Mouse (Mus musculus): Measurements from ENCODE around the gene Fmnl2.

Fmnl2 gene

DNA sequence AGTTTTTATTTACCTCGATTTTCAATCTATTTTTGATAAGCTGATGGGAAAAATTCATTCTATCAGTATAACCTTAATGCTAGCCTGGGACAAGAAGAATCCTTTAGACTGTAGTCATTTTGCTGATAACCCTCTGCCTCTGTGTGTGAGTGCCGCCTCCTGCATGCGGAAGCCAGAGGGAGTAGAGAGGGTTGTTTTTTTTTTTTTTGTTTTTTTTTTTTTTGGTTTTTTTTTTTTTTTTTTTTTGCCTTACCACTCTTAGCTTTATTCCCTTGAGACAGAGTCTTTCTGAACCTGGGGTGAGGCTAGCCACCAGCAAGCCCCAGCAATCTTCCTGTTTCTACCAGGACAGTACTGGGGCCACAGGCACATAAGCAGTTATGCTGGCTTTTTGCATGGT lies 124.8 kb downstream of the Fmnl2 start:
- no peak for DNase-seq (ENCODE audit: extremely low read depth, low read depth, low spot score)

DNA sequence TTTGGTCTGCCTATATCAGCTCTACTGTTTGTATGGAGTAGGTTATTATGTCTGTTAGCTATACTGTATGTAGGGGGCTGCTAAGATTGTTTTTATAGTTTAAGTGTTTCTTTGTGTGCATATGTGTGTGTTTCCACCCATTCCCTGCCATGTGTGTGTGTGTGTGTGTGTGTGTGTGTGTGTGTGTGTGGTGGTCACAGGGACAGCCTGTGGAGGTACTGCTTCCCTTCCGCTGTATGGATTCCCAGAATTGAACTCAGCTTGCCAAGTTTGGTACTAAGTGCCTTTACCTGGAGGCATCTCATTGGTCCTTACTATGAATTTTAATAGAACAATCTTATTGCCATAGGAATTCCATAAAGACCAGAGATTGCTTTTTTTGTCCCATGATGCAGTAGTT lies 126.9 kb downstream of the Fmnl2 start:
- DNase-seq (ENCODE audit: extremely low read depth, low read depth, low spot score) = no peak

DNA sequence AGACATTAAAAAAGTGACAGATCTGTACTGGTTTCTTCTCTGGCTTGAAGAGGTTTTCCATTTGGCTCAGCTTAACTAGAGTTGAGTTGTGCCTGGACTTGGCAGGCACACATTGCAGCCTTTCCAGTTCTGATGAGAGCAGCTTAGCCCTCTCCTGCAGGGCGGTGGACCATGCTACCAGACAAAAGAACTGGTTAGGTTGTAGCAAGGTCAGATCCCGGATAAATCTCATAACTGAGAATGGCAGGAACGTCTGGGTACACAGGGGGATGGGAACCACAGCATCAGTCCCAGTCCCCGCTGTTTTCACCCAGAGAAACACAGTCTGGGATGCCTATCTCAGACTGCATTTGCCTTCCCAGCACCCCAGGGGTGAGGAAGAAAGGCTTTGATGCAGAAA lies 127.5 kb downstream of the Fmnl2 start:
- no peak for DNase-seq (ENCODE audit: extremely low read depth, low read depth, low spot score)

DNA sequence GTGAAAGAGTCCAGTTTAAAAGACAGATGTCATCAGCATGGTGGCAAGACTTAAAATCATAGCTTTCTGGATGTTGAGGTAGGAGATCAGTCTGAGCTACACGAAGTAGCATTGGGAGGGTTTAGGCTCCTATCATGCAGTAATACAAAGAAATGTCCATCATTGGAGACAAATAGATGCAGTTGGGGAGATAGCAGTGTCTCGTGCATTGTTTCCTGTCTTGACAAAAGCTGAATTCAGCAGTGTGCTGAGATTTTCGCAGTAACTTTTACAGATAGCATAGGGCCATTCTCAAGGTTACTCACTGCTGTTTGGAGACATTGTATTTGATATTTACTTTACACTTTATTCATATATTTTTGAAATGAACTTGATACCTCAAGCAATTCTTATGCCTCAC lies 128.7 kb downstream of the Fmnl2 start:
- no peak for DNase-seq (ENCODE audit: extremely low read depth, low read depth, low spot score)

DNA sequence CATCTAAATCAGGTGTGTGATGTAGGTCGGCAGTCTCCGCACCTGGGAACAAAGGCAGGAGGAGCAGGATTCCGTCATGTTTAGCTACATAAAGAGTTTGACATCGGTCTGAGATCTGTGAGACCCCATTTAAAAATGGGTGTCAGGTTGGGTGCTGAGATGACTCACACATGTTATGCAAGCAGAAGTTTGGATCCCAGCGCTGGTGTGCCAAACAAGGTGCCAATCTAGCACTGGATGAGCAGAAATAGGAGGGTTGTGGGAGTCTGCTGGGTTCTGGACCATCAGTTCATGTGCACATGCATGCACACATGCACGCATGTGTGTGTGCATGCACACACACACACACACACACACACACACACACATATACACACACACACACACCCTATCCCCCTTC lies 129.4 kb downstream of the Fmnl2 start:
- no peak for DNase-seq (ENCODE audit: extremely low read depth, low read depth, low spot score)

DNA sequence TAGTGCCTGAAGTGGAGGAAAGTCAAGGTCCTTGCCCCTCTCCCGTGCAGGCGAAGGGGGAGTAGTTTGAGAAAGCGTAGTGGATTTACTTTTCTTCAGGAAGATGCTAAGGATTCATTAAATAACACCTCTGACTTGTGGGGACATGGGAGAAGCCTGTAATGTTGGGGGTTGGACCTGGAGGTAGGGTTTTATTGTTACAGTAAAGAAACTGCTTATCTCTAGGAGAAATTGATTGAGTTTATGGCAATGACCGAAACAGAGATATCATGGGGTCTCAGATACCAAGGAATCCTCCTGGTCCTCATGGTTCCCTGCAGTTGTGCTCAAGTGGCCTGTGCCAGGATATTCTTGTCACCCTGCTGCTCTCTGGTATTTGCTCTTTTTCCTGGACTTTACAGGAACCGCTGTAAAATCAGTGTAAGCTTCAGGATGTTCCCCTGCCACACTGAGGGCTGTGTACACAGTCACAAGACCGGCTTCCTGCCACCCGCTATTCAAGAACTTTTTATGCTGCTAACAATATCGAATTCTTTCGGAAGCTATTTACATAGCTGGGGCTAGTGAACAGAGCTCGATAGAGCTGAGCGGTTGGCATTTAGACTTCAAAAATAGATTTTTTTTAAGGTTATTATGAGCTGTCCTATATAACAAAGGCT lies 130.1 kb downstream of the Fmnl2 start:
- no peak for DNase-seq (ENCODE audit: extremely low read depth, low read depth, low spot score)

DNA sequence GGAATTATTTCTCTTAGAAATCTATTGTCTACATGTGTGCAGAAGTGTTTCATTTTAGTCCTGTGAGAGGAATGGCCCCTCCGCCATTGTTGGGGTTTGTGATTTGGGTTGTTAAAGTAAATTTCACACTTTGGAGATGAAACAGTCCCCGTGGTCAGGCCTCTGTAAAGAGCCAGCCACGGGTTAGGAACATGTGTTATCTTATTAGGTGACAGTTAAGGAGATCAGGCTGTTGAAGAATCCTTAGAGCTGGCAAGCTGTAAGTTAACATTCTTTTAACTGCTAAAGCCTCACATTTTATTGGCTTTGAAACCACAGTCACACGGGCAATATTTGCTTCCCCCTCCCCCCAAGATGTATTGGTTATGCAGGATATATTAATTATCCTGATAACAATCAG lies 131.7 kb downstream of the Fmnl2 start:
- no peak for DNase-seq (ENCODE audit: extremely low read depth, low read depth, low spot score)

DNA sequence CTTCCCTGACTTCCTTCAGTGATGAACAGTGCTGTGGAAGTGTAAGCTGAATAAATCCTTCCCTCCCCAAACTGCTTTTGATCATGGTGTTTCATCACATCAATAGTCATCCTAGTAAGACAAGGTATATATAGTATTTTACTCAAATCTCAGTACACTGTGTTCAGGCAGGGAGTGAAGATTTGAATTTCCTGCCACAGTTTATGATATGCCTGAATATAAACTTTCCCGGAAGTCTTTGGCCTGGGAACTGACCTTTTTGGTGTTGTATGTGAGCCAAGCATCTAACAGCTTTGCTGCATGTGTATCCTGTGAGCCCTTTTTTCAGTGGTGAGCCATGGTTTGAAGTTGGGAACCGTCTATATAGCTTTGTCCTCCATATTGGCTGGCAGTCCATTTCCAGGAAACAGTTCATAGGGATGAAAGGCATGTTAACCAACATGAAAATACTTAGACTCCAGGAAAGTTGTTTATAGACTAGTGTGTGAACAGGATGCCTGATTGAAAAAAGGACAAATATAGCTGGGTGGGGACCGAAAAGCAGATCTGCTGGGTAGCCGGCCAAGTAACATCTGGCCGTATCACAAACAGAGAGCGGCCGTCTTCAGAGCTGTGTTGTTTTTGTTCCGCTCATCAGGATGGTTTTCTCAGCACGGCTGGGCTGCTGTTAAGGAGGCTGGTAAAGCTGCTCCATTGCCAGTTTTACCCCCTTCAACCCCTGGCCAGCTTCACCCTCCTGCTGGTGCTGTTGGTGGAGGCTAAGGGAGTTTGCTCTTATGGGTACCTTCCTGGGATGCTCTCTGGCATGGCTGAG lies 133.4 kb downstream of the Fmnl2 start:
- no peak for DNase-seq (ENCODE audit: extremely low read depth, low read depth, low spot score)

DNA sequence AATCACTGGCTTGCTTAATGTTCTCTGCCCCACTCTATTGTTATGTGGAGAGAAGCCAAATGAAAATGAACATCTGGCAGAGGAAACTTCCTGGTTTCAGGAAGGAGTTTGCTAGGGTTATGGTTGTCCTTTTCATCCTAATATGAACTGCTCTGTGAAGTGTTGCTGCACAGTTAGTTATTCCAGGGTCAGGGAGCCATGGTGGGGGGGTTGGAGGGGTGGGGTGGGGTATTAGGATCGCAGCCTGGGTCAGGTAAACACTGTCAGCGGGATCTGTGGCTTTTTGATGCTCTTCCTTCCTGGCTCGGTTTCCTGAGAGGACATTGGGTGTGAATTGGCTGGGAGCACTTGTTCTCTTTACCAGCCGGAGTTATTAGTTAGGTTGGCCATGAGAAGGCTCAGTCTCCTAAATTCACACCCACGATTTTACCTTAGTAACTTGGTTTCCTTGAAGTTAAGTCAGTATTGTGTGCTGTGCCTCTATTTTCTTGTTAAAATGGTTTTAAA lies 134.1 kb downstream of the Fmnl2 start:
- no peak for DNase-seq (ENCODE audit: extremely low read depth, low read depth, low spot score)

DNA sequence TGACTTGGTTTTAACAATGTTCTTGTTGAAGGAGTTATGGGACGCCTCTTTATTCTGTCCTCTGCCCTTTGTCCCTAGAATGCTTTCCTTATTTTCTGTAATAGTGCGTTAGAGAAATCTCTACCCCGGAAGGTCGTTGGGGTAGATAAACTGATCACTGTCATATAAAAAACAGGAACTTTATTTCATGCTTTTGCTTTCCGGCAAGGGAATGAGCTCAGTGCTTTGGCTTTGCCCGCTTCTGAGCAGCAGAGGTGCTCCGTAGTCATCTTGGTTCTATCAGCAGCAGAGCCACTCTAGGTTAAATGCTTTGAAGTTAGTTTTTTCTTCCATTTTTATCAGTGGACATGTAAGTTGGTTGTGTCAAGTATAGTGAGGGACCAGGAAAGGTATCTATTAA lies 135.6 kb downstream of the Fmnl2 start:
- no peak for DNase-seq (ENCODE audit: extremely low read depth, low read depth, low spot score)

DNA sequence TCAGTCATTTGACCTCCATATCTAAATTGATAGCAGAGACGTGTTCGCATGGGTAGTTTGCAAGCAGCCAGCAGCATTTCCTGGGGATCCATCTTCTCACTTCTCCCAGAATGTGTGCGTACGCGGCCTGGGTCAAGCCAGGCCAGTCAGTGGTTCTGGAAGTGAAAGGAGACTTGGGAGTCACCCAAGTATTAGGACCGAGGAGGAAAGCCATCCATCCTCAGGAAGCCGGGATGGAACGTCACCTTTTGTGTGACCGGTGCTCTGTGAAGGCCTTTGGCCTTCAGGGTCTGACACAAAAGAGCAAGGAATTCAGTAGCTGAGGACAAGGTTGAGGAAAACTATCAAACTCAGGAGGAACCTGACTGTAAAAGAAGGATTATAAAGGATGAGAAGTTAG lies 136.9 kb downstream of the Fmnl2 start:
- DNase-seq (ENCODE audit: extremely low read depth, low read depth, low spot score) = no peak

DNA sequence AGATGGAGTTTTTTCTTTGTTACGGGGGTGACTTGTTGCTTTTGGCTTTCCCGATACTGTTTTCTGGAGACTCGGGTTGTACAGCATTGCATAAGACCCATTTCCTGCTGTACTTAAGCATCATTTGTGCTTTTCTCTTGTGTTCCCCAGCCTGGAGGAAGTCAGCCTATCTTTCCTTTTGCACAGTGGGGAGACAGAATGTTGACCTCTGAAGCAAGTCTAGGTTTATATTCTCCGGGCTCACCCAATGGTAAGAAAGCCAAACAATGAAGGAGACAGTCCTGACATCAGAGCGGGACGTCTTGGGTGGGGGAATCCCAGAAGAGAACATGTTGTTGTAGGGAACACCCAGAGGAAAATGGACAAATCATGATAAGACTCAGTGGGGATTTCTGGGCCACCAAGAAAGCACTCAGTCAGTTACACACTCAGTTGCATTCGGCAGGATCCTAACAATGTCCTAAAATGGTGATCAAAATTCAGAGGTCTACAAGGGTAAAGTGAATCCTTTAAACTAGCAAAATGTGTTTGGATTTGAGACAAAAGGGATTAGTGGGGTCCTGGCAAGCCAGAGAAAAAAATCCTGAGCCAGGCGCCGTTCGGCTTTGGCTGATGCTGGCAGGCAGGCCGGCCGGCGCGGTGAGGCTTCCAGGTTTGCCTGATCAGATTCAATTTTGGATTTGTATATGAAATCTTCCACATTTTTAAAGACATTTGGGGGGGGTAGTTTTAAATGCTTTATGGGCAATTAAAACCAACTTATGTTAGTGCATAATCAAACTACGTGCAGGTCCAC lies 140.5 kb downstream of the Fmnl2 start:
- no peak for DNase-seq (ENCODE audit: extremely low read depth, low read depth, low spot score)

DNA sequence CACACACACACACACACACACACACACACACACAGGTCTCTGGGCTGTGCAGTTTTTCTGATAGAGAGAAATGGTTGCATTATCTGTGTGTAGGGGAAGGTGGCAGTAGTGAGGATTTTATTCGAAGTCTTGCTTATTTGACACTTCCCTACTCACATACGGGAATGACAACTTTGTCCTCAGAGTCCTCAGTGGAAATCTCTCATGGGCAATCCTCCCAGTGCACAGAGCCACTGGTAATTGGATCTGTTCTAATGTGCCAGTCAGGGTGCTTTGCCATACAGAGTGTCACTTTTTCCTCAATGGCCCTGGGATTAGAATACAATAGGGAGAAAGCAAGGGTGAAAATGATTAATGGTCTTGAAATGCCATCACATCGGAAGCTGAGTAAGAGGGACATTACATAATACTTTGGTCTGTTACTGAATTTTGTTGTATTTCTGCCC lies 141.9 kb downstream of the Fmnl2 start:
- DNase-seq (ENCODE audit: extremely low read depth, low read depth, low spot score) = no peak

DNA sequence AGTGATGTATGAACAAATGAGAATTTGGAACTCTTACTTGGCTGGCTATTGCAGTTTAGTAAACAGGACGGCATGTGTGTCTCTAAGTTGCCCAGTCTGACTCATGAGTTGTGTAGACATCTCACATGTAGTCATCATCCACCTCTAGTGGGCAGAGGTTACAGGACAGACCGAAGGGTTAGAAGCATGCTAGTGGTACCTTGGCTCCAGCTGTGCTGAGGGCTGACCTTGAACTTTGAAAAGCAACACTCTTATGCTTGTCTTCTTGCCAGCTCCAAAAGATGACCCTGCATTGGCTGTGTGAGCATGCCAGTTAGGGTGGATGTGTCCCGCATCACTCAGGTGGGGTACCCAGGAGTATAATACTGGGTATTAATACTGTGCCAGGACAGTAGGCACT lies 142.8 kb downstream of the Fmnl2 start:
- no peak for DNase-seq (ENCODE audit: extremely low read depth, low read depth, low spot score)

DNA sequence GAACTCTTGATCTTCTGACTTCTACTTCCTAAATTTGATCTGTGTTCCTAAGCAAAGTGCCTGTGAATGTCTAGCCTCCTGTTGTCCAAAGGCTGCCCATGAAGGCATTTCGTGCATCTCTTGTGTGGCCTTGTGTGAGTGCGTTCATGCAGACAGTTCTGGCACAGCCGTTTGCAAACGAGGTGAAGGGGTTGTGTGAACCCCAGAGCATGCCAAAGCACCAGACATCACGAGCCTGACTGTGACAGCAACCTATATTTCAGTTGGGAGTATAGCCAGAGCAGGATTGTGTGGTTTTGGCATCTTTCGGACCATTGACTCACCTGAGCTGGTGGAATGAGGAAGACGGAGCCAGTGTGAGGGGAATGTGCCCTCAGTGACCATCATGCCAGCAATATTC lies 148.5 kb downstream of the Fmnl2 start:
- no peak for DNase-seq (ENCODE audit: extremely low read depth, low read depth, low spot score)

DNA sequence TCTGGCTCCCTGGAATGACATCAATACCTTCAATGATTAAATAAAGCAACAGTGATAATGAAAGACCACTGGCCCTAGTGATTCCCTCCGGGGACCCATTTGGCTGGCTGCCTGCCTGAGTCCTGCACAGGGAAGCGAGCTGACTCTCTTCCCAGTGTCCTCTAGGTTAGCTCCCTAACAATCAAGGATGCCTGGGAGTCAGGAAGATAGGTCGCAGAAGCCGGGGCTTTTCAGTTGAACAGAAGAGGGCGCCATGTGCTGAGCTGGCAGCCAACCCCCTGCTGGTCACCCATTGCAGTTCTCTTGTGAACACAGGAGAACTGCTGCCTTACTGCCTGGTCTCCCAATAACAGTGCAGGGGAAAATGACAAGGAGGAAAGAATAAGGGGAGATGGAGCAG lies 149.5 kb downstream of the Fmnl2 start:
- DNase-seq (ENCODE audit: extremely low read depth, low read depth, low spot score) = no peak

DNA sequence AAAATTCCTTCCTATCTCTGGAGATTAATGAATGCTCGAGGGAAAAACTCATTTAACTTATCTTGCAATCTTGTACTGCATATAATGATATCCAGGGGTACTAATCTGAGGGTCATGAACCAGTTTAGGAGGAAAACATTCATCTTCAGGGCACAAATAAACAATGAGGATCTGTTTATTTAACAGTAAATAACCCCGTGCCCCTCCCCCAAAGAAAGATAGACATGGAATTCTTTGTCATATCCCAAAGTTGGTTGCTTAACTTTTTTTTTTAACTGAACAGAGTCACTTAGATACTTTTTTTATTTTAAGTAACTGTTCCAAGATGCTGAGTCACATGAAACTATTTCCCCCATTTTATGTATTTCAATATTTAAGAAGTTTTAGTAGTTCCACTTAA lies 155.4 kb downstream of the Fmnl2 start:
- no peak for DNase-seq (ENCODE audit: extremely low read depth, low read depth, low spot score)

DNA sequence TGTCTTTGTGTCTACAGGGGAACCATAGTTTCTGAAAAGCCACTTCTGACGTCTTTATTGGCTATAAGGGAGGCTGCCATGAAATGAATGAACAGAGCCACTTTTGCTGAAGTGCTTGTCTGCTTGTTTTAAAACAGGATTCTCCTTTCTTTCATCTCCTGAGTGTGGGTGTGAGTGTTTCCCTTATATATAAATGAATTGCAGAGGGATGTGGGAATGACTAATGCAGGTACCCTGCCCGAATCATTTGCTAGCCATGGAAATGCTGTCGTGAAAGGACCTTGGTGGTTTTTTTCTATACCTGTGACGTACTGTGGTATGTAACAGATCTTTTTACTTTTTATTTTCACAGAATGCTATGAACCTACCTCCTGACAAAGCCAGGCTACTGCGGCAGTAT lies 156.8 kb downstream of the Fmnl2 start:
- DNase-seq (ENCODE audit: extremely low read depth, low read depth, low spot score) = no peak

DNA sequence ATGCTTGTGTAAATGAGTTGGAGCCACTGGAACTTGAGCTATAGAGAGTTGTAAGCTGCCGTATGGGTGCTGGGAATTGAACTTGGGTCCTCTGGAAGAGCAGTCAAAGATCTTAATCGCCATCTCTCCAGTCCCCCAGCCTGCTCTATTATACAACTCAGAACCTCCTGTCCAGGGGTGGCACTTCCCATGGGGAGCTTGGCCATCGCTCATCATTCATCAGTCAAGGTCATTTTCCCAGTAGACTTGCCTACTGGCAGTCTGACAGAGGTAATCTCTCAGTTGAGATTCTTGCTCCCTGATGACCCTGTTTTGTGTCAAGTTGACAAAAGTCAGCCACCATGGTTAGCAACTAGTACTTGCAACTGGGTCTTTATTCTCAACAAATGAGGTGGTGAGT lies 165.3 kb downstream of the Fmnl2 start:
- DNase-seq (ENCODE audit: extremely low read depth, low read depth, low spot score) = no peak

DNA sequence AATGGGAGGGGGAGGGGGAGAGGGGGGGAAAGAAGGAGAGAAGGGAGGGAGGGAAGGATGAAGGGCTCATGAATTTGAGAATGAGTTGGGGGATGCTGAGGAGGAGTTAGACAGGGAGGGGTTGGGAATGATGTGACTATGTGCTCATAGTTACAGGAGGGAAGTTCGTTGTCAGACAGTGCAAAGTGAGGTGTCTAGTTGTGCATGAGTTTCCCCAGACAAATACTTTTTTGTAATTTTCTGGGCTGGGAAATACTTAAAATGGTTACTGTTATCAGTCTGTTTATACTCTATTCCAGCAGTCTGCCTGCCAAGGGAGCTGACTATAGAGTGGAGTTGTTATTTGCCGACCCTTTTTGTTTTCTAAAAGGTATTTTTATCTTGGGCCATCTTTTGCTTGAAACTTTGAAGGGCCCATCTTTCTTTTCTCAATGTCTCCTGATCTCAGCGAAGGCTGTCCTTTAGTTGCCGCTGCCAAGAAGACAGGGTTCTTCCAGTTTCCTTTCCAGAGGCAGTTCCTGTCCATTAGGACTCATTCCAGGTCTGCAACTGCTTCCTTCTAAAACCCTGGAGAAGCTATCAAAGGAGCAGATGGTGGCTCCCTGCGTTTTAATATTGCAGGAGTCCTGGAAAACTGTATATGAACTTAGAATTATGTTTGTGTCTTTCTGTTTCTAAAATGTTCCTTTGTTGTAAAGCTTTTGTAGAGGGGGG lies 168.6 kb downstream of the Fmnl2 start:
- no peak for DNase-seq (ENCODE audit: extremely low read depth, low read depth, low spot score)

DNA sequence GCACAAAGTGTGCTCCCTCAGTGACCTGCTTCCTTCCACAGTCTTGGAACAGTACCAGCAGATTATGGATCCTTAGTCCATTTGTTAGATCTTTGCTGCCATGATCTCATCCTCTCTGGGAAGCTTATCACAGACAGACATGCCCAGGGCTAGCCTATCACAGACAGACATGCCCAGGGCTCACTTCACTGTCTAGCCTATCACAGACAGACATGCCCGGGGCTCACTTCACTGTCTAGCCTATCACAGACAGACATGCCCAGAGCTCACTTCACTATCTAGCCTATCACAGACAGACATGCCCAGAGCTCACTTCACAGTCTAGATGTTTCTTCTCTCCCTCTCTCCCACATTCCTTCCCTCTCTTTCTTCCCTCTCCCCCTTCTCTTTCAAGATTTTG lies 171.2 kb downstream of the Fmnl2 start:
- no peak for DNase-seq (ENCODE audit: extremely low read depth, low read depth, low spot score)

Measured in fat pad, adult 2 months (tissue).